Mouse (Mus musculus): ENCODE data around the gene Dennd2c.
"Not testable (repeated sequence)": the region's sequence is repeated elsewhere in the genome, so short reads cannot be mapped to it uniquely, and the experiment has no call there.

Dennd2c gene

DNA sequence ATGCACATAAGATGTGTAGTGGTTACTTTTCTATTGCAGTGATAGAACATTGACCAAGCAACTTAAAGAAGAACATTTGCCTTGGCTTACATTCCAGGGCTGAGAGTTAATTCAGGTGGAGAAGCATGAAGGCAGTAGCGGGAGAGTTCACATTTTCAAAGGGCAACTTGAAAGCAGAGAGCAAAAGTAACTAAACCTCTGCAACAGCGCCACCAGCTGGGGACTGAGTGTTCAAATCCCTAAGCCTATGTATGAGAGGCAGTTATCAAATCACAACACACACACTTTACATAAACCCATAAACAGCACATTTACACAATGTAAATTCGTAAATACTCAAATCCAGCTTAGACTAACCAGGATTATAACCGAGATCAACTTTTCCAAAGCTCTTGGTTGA, 67.4 kb downstream of the Dennd2c start:
- peak; percentile 92 for DNase-seq (ENCODE audit: low spot score)

DNA sequence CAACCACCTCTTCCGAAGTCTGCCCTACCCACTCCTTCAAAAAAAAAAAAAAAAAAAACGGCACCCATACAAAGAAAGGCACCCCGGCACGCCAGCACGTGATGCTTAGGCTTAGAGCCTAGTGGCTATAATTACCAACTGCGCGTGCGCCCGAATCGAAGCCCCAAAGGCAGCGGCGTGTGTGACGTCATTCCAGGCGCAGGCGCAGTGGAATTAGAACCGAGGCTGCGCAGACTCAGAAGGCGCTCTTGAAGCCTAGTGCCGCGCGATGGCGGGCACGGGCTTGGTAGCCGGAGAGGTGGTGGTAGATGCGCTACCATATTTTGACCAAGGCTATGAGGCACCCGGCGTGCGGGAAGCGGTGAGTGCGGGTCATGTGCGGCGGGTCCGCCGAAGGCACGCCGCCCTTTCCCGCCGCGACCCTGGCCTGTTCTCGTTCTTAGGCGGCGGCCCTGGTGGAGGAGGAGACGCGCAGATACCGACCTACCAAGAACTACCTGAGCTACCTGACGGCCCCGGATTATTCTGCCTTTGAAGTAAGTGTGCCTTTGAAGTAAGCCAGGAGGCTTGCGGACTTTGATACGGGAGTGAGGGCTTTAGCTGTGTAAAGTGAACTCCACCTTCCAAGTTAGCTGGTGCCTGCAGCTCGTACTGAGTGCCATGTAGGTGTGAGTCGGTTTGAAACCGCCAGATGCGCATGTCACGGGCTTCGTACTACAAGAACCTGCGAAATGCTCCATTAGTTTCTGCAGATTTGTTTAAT, 69.3 kb downstream of the Dennd2c start, which contains the start of gene Bcas2:
Gene Bcas2 (plus strand): TSS at position 151 of the 763 bp plus-strand sequence.
- DNase-seq (ENCODE audit: low spot score), result peak; percentile 99

DNA sequence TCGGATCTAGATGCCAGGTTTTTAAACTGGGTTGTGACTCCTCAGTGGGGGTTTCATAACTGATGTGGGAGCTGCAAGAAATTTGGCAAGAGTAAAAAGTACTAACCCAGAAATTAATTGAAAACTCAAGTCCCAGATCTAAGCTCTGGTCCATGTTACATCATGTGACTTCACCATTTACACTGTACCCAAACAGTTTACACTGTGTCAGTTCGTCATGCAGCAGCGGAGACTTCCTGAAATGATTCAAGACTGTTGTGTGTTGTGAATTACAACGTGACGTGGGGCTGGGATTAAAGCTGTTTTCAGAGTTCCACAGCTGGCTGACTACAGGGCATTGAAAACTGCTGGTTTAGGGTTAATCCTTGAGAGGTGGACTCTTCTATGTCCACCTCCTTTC, 70.2 kb downstream of the Dennd2c start:
- peak; percentile 31 for DNase-seq (ENCODE audit: low spot score)

DNA sequence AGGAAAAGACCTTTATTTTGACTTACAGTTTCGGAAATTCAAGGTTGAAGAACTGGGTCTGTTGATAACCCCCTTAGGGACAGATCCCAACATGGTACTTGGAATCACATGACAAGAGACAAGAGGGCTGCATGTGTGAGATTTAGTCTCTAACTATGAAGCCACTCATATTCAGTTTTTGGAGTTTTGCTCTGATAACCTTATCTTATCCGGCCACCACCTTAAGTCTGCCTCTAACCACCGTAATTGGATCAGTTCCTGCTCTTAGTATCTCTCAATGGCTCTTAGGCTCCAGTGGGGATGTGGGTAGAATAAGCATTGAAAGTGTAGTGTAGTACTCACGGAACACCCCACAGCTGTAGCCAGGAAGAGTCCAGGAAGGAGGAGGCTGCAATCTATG, 74.3 kb downstream of the Dennd2c start:
- DNase-seq (ENCODE audit: low spot score), result peak; percentile 76

DNA sequence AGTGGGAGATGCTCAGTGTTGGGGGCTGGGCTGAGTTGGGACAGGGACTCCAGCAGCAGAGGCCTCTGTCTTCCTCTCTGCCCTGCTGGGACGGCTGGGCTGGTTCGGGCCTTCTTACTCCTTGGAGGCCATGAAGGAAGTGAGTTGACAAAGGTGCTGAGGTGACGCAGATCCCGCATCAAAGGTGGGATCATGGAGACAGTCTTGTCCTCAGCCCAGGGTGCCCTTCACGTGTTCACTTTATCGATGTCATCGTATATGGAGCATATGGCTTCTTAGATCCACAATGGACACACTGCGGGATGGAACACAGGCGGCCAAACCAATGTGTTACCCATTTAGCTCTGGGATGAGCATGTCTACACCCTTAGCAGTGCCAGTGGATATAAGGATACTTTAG, 77.1 kb downstream of the Dennd2c start:
- DNase-seq (ENCODE audit: low spot score), result no peak

DNA sequence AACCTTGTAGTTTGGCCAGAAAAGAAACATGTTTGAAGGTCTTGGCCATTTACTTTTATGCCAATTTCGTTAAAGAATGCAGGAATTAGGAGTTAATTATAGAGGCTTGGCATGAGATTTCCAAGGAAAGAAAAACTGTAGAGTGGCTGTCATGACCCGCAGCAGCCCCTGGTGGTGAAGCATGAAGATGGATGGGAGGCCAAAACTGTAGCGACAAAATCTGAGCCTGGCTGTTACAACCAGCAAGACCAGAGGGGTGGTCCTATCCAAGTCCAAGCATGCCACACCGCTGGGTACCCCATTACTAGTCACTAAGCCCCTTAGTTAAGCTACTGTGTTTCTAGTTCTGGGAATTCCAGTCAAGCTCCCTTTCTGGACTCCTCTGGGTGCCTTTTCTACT, 78.8 kb downstream of the Dennd2c start:
- no peak for DNase-seq (ENCODE audit: low spot score)

DNA sequence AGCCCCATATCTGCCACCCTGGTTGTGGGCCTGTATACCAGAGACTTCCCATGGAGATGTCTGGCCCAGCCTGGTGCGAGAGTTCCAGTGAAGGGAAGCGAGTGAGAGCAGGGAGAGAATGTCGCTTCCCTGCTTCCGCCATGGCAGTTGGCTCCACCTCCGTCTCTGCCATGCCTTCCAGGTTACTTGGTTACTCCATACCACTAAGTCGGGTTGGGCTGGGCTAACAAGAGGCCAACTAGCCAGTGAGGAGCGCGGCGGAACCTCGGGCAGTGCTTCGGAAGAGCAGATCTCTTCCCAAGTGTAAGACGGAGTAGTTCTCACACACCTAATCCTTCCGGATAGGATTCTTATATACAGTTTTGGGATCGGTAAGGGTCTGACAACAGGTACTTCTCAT, 80.4 kb downstream of the Dennd2c start:
- DNase-seq (ENCODE audit: low spot score), result no peak

DNA sequence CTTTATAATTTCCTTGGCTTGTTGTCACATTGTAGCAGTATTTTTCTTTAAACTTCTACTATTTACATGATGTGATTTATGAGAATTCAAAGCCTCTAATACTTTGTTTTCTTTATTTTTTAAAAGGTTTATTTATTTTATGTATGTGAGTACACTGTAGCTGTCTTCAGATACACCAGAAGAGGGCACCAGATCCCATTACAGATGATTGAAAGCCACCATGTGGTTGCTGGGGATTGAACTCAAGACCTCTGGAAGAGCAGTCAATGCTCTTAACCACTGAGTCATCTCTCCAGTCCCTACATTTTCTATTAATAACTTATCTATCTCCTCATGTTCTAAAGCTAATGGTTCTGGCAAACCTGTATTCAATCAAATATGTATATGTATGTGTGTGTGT, 82.1 kb downstream of the Dennd2c start:
- DNase-seq (ENCODE audit: low spot score), result not testable (repeated sequence)

DNA sequence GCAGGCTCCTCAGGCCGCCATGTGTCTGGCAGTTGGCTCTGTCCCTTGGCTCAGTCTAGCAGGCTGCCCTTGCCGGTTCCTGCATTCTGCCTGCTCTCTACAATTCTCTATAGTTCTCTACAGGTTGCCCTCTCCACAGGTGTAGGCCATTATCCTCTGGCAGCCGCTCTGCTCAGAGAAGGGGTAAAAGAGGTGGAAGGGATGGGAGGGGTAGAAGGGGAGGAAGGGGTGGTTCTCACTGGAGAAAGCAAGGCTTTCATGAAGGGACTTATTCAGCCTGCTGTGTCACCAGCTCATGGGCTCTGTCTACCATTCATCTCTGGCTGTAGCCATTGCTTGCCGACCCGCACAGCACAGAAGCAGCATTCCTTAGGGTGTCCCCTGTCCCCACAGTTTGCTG, 86.0 kb downstream of the Dennd2c start:
- no peak for DNase-seq (ENCODE audit: low spot score)

DNA sequence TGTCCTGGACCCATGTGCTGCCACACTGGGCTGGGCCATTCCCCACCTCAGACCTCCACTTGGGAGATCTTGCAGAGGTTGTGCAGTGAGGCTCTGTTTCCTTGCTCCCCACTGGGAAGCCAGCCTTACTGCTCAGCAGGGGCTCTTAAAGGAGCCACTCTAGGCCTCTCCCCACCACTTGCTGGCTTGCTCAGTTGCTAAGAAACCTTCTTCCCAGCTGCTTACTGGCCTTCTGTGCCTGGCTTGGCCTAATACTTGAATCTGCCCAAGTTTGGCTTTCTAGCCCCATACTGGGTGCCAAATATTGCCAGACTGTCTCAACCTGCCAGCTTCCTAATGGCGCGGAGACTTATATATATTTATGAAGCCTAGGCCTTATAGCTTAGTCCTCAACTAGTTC, 86.5 kb downstream of the Dennd2c start:
- DNase-seq (ENCODE audit: low spot score), result no peak

DNA sequence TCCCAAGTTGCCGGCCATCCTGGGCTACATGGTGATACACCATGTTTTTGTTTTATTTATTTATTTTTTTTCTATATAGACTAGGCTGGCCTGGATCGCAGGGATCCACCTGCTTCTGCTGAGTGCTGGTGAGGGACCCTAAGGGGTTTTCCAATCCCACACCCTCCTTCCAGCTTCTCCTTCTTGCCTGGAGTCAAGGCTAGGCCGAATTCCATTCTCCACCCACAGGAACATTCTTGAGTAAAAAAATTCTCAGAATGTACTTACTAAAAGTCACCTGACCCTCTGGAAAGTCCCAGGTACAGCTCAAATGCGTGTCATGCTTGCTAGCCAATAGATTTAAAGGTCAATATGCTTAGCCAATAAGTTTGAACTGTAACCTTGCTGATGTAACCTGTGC, 89.8 kb downstream of the Dennd2c start:
- no peak for DNase-seq (ENCODE audit: low spot score)

DNA sequence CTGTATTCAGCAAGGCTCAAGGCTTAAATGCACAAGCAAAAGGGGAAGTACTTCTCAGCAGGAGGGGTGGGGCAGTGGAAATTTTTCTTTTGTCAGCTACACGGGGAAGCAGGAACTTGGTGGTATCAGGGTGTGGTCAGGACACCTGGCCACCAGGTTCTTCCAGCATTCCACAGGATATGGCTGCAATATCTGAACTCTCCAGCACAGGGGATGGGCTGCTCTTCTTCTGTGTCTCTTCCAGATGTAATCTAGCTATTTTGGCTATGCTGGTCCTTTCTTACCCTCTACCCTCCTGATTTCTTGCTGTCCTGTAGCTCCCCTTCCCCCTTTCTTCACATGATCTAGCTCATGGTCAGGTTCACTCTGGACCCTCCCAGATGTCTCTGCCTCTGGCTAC, 90.8 kb downstream of the Dennd2c start:
- no peak for DNase-seq (ENCODE audit: low spot score)

DNA sequence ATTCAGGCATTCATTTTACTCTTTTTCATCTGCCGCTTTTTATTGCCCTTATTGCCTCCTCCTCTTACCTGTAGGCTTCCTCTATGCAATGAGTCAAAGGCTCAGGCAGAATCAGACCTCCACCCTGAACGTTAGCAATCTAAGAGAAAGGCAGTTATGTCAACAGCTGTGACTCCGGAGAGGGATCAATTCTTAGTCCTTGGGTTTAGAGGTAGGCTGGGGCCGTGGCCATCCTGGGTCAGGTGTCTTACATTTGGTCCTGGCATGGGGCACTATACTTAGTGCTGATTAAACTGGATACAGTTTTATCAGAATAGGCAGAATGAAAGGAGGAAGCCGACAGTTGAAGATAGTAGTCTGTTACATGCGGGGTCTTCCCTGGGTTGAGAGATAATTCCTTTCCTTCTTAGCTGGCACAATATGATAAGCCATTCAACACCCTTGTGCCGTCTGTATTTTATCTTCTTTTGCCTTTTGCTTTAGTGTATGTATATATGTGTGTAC, 94.0 kb downstream of the Dennd2c start:
- DNase-seq (ENCODE audit: low spot score), result peak; percentile 72

DNA sequence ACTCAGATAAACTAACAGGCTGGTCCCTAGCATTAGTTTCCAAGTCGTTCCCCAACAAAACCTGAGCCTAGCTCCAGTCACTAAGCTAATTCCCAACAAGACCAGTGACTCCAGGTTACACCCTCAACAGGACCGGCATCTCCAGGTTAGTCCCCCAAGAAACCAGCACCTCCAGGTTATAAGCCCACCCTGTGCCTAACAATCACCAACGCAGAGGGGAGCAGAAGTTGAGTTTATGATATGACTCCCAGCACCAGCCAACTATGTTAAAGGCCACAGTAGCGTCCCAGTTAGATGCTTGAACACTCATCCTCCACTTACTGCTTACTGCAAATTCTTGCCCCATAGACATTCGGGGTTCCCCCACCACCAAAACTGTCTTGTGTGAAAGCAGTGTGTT, 97.0 kb downstream of the Dennd2c start:
- no peak for DNase-seq (ENCODE audit: low spot score)

DNA sequence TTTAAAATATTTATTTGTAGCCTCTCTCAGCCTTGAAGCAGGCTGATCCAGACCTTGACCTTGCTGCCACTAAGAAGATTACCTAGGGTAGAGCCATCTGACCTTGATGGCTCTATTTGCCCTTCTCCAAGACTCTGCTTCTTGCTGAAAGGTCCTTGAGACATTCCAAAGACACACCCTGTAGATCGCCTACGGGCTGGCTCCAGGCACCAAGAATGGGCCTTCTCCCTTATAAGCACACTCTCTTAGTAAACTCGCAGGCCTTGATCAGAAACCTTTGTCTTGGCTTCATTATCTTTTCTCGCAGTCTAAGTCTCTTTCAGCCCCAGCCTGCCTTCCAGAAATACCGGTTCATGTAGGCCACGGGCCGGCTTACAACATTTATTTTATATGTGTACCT, 98.7 kb downstream of the Dennd2c start:
- not testable (repeated sequence) for DNase-seq (ENCODE audit: low spot score)

DNA sequence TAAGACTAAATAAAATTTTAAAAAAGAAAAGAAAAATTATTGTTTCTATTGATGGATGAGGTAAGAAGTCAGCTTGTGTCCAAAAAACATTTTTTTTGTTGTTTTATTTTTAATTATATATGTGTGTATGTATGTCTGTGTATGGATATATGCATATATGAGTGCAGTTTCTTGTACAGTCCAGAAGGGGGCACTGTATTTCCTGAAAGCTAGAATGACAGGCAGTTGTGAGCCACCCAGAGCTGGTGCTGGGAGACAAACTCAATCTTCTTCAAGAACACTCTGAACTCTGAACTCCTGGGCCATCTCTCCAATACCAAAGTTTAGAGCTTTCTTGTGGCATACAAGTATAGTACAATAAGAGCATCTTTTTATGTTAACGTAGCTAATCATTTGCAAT, 101.2 kb downstream of the Dennd2c start:
- no peak for DNase-seq (ENCODE audit: low spot score)

DNA sequence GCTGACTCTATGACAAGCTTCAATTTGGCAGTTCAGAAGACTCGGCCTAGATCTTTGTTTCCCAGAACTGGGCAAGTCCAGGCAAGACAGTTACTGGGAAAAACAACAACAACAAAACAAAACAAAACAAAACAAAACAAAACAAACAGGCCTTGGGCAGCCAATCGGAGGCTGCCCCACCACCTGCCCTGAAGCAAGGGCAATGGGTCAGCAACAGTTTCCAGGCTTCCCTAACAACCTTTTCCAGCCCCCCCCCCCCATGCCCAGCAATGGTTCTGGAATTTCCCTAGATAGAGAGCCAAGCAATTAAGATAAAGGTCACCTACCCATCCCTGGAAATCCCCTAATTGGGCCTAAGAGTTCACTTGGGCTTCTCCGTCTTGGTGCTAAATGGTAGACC, 102.0 kb downstream of the Dennd2c start:
- DNase-seq (ENCODE audit: low spot score), result no peak

DNA sequence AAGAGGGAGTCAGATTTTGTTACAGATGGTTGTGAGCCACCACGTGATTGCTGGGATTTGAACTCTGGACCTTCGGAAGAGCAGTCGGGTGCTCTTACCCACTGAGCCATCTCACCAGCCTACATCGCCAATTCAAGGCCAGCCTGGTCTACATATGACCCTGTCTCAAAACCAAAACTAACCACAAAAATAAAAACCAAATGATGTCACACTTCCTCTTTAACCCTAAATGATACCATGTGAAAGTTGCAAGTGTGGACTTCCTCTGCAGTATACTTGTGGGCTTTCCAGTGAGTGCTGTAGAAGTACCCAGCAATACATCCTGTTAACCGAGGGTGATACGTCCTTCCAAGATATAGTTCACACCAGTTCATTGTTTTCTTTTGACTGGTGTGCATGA, 104.0 kb downstream of the Dennd2c start:
- DNase-seq (ENCODE audit: low spot score), result no peak

DNA sequence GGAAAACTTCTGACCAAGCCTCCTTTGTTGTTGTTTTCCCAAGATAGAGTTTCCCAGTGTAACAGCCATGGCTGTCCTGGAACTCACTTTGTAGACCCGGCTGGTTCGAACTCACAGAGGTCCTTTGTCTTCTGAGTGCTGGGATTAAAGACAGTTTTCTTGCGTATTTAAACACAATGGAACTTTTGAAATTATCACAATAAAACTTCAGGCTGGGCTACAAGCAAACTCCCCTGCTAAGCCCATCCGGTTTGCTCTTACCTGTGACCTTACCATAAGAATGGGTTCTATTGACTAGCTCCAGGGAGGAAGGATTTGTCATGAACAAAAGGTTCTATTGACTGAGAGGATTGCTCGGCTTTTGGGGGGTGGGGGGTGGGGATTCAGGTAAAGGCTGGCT, 105.3 kb downstream of the Dennd2c start:
- DNase-seq (ENCODE audit: low spot score), result no peak

DNA sequence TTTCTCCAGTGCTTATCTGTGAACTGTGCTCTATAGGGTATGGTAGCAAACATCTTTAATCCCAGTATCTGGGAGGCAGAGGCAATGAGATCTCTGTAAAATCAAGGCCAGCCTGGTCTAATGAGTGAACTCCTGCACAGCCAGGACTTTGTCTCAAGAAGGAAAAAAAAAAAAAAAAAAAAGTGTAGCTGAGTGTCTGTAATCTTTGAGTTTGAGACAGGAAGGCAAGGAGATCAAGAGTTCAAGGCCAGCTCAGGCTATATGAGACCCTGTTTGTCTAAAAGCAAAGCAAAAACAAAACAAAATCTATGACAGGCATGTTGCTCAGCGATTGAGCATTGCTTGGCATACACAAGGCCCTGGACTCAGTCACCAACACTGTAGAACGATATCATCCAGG, 105.8 kb downstream of the Dennd2c start:
- DNase-seq (ENCODE audit: low spot score), result no peak

DNA sequence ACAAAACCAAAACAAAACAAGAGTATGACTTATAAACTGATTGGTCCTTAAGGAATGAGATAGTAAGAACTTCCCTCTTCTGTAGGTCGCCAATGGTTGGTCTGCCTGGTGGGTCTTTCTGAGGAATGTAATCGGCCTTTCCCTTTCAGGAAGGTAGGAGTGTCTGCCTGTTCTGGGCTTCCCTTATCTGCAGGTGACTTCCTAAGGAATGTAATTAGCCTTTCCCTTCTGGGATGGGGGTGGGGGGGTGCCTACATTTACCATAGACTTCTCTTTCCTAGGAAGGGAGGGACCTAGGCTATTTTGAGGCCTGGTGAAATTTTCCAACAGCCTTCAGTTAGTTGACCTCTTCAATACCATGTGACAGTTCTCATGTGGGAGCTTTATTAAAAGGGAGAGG, 108.7 kb downstream of the Dennd2c start:
- DNase-seq (ENCODE audit: low spot score), result no peak

DNA sequence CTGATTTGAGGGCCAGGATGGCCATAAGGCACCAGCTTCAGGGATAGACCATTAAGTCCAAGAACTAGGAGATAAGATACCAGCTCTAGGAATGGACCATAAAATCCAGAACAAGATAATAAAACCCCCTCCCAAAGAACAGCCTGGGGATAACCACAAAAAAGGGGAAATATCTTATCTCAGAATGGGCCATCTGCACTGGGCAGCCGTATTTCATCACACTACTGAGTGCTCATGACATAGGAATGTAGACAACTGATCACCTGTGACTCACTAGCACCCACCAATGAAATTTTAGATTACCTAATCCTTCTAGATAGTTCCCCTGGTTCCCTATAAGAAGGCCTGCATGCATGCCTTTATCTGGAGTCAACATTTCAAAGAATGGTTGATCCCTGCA, 109.7 kb downstream of the Dennd2c start:
- no peak for DNase-seq (ENCODE audit: low spot score)

DNA sequence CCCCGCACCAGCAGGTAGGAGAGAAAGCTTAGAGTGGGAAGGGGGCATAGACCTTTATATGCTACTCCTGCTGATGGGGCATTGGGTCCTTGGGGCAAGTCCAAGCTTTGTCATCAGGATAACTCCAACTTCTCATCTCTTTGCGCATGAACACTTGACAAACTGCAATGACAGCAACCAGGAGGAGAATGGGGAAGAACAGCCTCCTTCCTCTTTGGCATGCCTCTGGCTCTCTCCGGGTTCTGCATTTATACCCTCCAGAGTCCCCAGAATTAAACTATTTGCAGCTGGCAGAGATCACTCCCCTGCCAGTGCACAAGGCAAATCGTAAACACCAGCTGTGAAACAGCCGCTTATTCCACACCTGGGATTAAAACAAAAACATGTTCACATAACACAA, 111.1 kb downstream of the Dennd2c start:
- no peak for DNase-seq (ENCODE audit: low spot score)

DNA sequence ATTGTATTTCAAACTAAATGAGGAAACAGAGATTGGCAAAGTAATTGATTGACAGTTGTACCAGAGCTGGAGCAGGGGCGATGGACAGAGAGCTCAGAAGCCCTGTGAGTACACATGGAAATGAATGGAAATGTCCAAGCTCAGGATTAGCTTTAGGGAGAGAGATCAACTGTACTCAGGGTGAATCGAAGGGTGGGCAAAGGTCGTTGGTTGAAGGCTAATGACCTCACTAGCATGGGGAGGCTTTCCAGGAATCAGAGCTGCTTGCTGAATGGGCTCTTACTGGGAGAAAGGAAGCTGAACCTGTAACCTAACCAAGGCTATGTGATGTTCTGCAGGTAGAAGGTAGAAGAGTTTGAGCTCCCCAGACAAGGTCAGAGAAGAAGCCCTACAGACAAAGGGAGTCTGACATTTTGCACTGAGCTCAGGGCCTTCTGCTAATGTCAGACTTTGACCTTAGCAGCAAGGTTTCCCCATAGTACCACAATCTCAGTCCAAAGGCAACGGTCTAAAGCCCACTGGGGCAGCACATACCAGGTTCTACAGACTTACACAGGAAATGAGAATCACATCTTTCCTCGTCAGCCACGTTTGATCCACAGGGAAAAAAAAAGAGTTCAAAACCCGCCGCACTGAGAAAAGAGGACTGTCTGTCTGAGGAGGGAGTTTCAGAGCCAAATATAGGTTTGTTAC, 112.3 kb downstream of the Dennd2c start:
- no peak for DNase-seq (ENCODE audit: low spot score)

Measured in c-Kit-positive CD71-positive TER-119-positive erythroid progenitor cells, embryonic 14.5 days (primary cell).